Mouse (Mus musculus): Measurements from ENCODE around the gene Stk10.
A peak's percentile ranks its signal among the peaks of the same experiment; 100 is the strongest.

Stk10 gene

DNA sequence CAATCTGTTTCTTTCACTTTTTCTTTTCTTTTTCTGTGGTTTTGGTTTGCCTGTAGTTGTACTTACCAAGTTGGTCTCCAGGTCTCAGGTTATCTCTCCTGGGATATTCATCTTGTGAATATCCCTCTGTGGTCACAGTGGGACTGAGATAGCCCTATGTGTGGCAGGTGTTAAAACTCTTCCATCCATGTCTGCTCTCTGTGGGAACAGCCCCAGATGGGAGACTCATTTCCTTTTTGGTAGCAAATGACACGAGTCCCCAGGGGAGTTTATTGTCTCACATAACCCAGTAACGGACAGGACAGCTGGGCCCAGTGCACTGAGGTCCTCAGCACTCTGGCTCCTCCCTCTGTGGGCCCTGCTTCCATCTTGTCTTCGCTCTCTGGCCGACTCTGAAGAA lies 17.0 kb downstream of the Stk10 start:
- DNase-seq (ENCODE audit: low read depth) = no peak

GRCm38 (mm10) chr11:32551056-32551455 lies 18.0 kb downstream of the Stk10 start:
- no peak for DNase-seq (ENCODE audit: low read depth)

- no peak for DNase-seq (ENCODE audit: low read depth)
Measured at GRCm38 (mm10) chr11:32551579-32552297, 18.6 kb downstream of the Stk10 start.

- DNase-seq (ENCODE audit: low read depth) = no peak
Measured at GRCm38 (mm10) chr11:32552401-32553090, 19.4 kb downstream of the Stk10 start.

GRCm38 (mm10) chr11:32553311-32554140 lies 20.4 kb downstream of the Stk10 start:
- DNase-seq (ENCODE audit: low read depth) = peak; percentile 77

GRCm38 (mm10) chr11:32554141-32555091 lies 21.3 kb downstream of the Stk10 start:
- DNase-seq (ENCODE audit: low read depth) = peak; percentile 68

- DNase-seq (ENCODE audit: low read depth) = peak; percentile 44
Measured at GRCm38 (mm10) chr11:32555103-32555689, 22.1 kb downstream of the Stk10 start.

- DNase-seq (ENCODE audit: low read depth) = no peak
Measured at GRCm38 (mm10) chr11:32556333-32556990, 23.4 kb downstream of the Stk10 start.

DNA sequence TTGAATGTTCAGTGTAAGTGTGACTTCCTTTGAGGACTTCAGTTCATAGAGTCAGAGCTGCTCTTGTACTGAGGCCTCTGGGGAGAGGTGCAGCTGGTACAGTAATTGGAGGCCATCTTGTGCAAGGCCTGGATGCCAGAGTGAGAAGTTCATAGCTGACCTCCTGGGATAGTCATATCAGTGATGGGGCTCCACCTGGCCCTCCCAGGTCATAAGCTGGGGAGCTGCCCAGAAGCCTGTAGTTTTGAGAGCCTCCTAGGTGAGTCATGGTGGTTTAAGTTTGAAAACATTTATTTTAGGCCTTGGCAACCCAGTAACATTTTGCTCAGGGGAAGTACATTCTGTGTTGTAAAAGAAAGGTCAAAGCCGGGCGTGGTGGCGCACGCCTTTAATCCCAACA lies 24.9 kb downstream of the Stk10 start:
- DNase-seq (ENCODE audit: low read depth) = peak; percentile 55

DNA sequence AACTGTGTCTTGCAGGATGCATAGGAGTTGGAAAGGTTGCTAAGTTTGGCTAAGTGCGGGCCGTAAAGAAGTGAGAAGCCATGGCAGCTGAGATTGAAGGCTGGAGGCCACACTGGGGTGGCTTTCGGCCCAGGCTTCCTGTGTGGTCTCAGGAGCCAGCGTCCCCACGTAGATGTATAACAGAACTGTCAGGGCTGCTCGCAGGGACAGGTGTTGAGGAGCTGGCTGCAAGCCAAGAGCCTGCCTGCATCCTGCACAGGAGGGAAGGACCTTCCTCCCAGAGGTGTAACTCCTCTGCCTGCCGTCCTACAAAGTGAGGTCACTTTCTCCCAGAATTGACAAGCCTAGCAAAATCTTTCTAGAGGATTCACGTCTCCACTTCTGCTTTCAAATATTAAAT lies 25.6 kb downstream of the Stk10 start:
- DNase-seq (ENCODE audit: low read depth) = peak; percentile 64

DNA sequence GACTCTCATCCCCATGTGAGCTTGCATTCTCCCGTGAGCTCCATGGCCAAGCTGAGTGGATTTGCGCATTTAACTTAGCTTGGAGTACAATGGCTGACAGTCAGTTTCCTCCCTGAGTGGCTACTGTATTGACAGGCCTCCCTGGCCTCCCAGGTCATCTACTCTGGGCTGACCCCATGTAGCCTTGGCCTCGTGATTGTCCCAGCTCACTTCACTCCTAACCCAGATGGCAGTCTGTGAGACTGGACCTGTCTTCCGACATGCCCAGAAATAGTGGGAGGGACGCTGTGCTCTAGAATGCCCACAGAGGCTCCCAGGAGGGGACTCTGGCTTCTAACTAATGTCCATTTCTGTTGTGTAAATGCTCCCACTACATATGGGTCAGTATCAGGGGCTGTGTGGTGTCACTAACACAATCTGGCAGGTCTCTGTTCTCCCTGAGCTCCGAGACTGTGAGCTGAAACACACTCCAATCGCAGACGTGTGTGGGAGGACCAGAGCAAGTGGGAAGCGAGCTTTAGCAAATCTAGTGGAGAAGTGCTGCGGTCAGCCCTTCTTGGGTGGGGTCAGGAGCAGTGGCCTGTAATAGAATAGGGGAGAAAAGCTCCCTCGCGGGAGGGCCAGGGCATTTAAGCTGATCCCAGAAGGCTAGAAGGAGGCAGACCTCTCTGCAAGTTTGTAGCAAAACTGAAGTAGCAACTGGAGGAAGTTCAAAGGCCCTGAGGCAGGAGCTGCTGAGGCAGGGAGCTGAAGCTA lies 27.1 kb downstream of the Stk10 start:
- DNase-seq (ENCODE audit: low read depth) = no peak

DNA sequence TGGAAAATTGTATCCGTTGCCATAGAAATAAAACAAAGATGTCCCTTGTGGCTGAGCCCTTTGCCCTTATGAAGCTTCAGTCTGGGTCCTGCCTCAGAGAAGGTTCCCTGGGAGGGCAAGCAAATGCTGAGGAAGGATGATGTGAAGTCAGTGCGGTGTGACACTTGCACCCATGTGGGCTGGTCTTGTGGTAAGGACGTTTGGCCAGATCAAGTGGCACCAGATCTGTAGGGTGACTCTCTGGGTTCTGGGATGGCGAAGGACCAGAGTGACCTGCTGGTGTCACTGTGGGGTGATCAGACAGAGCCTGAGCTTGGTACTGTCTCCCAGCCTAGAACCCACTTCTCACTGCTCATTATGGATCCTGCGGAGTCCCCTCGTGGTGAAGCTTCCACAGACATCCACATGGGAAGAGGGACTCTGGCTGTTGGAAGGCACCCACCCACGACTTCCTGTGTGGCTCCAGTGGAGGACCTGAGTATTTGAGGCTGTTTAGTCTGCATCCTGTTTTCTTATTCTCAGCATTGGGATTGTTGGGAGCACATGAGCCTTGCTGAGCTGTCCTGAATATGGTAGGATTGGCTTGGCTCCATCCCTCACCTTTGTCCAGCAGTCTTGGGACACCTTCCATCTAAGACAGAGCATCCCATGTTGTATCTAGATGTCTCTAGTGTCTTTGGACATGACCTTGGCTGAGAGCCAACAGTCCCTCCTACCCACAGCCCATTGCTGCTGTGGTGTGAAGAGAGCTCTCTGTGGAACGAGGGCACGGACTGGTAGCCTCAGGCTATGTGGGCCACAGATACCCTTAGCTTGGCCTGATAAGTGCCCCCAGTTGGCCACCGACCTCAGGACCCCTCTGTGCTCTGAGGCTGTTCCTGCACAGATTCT lies 28.6 kb downstream of the Stk10 start:
- peak; percentile 66 for DNase-seq (ENCODE audit: low read depth)

- no peak for DNase-seq (ENCODE audit: low read depth)
Measured at GRCm38 (mm10) chr11:32562706-32563105, 29.6 kb downstream of the Stk10 start.

DNA sequence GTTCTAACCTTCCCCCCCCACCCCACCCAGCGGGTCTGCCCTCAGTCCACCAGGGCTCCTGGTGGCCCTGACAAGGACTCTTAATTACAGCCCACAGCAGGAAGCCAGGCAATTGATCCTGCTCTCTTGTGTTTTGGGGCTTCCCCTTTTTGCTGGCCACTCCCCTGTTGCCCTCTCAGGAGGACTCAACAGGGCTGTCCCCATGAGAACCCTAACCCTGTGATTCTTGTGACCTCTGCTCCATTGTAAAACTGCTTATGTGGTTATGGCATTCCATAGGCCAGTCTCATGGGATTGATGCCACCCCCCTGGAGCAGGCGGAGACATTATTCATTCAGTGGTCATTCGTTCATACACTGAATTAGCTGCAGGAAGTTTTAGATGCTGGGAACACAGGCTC lies 30.6 kb downstream of the Stk10 start:
- no peak for DNase-seq (ENCODE audit: low read depth)

- DNase-seq (ENCODE audit: low read depth) = no peak
Measured at GRCm38 (mm10) chr11:32564629-32565028, 31.5 kb downstream of the Stk10 start.

- peak; percentile 59 for DNase-seq (ENCODE audit: low read depth)
Measured at GRCm38 (mm10) chr11:32565088-32565487, 32.0 kb downstream of the Stk10 start.

- DNase-seq (ENCODE audit: low read depth) = no peak
Measured at GRCm38 (mm10) chr11:32566184-32566583, 33.1 kb downstream of the Stk10 start.

DNA sequence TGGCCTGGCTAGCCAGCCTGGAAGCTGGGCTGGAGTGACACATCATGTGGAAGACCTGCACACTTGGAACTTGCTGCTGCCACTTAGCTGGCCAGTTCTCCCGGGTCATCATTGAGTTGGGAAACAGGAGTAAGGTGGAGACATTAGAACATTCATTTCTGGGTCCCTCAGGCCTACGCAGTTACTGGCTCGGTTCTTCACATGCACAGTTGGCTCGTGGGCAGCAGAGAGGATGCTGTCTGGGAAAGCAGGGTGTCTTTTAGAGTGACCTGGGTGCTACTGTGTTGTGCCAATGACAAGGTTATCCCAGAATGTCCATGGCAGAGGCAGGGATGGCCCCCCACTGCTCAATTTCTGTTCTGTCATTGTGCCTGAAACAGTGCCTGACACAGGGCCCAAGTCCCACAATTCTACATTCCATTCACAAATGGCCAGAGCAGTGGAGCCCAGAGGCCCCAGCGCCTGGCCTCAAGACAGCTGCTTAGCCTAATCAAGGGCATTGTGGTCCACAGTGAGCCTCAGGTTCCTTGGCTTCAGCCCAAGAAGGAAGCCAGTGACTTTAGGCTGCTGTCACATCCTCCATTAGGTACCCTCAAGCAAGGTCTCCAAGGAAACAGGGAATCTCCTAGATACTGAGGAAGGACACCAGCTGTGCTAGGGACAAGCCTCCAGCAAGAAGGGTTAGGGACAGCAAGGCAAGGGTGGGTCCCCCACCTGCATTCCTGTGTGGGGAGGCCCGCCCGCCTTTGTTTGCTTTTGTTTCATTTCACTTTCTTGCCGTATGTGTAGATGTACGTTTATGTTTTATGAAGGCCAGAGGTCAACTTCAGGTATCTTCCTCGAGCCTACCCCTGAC lies 34.1 kb downstream of the Stk10 start:
- DNase-seq (ENCODE audit: low read depth) = no peak

Data from naive thymus-derived CD4-positive, alpha-beta T cell, adult 2 months (primary cell).